Mouse (Mus musculus): ENCODE results near the gene Otop2. TPM values are rescaled to one million over a fixed set of nuclear protein-coding genes. Genes with fewer than 3 reads are reported as not detected.

The Otop2 gene
- polyA plus RNA-seq, 1 experiment from 2014 or later: not detected

DNA sequence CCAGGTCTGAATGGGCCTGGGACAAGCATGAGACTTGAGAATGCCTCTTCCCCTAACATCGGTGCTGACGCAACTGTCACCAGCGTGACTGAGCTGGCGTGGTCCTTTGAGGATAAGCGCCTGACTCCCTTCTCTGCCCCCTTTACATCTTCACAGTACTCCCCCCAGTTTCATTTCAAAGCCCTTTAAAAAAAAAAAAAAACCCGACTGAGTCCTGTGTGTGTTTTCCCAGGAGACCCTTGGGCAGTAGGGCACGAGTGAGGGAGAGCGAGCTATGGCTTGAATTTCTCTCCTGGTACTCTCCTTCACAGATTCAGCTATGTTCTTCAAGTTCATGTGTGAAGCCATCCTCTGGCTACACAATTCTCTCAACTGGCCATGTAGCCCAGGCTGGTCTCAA, 8.8 kb upstream of the Otop2 start:
- peaks cover 12% of the 10 kb centered on the region for H3K27me3 ChIP-seq (ENCODE audit: control insufficient read depth, insufficient read depth, low read length)
- no peak overlapping the region for H3K4me2 ChIP-seq (ENCODE audit: low read length)
- no peak overlapping the region for H3K4me3 ChIP-seq (ENCODE audit: control insufficient read depth in 1 of 2, insufficient read depth in 1 of 2, low read depth in 1 of 2, low read length in 2 of 2)
- no peak overlapping the region for H3K9ac ChIP-seq (ENCODE audit: low read length)
- no peak for ATAC-seq (ENCODE audit: insufficient number of reproducible peaks, insufficient read depth, low FRiP score, low read depth)
- no peaks in the 10 kb centered on the region for H3K36me3 ChIP-seq (ENCODE audit: control insufficient read depth, insufficient read depth, low read length)
- 48% methylated on average over 8 of the region's 8 CpGs for WGBS
- H3K9me3 ChIP-seq (ENCODE audit: control insufficient read depth, low read length): no peaks in the 10 kb centered on the region
- H3K27ac ChIP-seq (replicated peaks in 1 of 2; ENCODE audit: control insufficient read depth in 1 of 2, insufficient read depth in 1 of 2, low read depth in 2 of 2, low read length in 2 of 2): no peak overlapping the region
- peaks cover 2 to 3% of the 10 kb centered on the region in 2 experiments; a peak in 1 of 4 replicates for H3K4me1 ChIP-seq (ENCODE audit: control insufficient read depth in 2 of 2, insufficient read depth in 2 of 2, low read length in 2 of 2)

DNA sequence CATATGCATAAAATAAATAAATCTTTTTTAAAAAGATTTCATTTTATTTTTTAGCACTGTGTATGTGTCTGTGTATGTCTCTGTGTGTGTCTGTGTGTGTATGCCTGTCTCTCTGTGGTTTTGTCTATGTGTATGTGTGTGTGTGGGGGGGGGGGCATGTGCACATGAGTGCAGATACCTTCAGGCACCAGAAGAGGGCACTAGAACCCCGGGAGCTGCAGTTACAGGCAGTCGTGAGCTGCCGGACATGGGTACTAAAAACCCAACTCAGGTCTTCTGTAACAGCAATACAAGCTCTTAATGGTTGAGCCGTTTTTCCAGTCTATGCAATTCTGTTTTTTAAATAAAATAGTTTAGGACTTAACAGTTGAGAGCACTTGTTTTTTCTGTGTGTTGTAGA, 6.2 kb upstream of the Otop2 start:
- 79% methylated on average over 4 of the region's 4 CpGs for WGBS
- Histone ChIP-seq H3K4me3 (ENCODE audit: control insufficient read depth in 1 of 2, insufficient read depth in 1 of 2, low read depth in 1 of 2, low read length in 2 of 2) (no peak overlapping the region), H3K27ac (replicated peaks in 1 of 2; ENCODE audit: control insufficient read depth in 1 of 2, insufficient read depth in 1 of 2, low read depth in 2 of 2, low read length in 2 of 2) (no peak overlapping the region), H3K27me3 (ENCODE audit: control insufficient read depth, insufficient read depth, low read length) (peaks cover 12% of the 10 kb centered on the region), H3K9ac (ENCODE audit: low read length) (no peak overlapping the region), H3K4me1 (ENCODE audit: control insufficient read depth in 2 of 2, insufficient read depth in 2 of 2, low read length in 2 of 2) (peaks cover 2 to 3% of the 10 kb centered on the region in 2 experiments; a peak in 1 of 4 replicates), H3K36me3 (ENCODE audit: control insufficient read depth, insufficient read depth, low read length) (no peaks in the 10 kb centered on the region), H3K9me3 (ENCODE audit: control insufficient read depth, low read length) (no peaks in the 10 kb centered on the region), H3K4me2 (ENCODE audit: low read length) (no peak overlapping the region)
- no peak for ATAC-seq (ENCODE audit: insufficient number of reproducible peaks, insufficient read depth, low FRiP score, low read depth)

DNA sequence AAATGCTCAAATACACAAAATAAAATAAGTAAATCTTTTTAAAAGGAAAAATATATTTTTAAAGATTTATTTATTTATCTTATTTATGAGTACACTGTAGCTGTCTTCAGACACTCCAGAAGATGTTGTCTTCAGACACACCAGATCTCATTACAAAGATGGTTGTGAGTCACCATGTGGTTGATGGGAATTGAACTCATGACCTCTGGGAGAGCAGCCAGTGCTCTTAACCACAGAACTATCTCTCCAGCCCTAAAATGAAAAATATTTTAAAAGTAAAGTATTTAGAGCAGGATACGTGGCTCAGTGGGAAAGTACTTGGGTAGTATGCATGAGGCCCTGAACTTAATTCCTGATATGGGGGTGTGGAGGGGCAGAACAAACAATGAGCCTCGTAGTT, 5.6 kb upstream of the Otop2 start:
- H3K4me2 ChIP-seq (ENCODE audit: low read length): no peak overlapping the region
- no peak for ATAC-seq (ENCODE audit: insufficient number of reproducible peaks, insufficient read depth, low FRiP score, low read depth)
- H3K27ac ChIP-seq (replicated peaks in 1 of 2; ENCODE audit: control insufficient read depth in 1 of 2, insufficient read depth in 1 of 2, low read depth in 2 of 2, low read length in 2 of 2): no peak overlapping the region
- no peaks in the 10 kb centered on the region for H3K9me3 ChIP-seq (ENCODE audit: control insufficient read depth, low read length)
- H3K4me3 ChIP-seq (ENCODE audit: control insufficient read depth in 1 of 2, insufficient read depth in 1 of 2, low read depth in 1 of 2, low read length in 2 of 2): no peak overlapping the region
- no peaks in the 10 kb centered on the region for H3K36me3 ChIP-seq (ENCODE audit: control insufficient read depth, insufficient read depth, low read length)
- no peak overlapping the region for H3K9ac ChIP-seq (ENCODE audit: low read length)
- peaks cover 12% of the 10 kb centered on the region for H3K27me3 ChIP-seq (ENCODE audit: control insufficient read depth, insufficient read depth, low read length)
- WGBS: 83% methylated on average over 2 of the region's 2 CpGs
- H3K4me1 ChIP-seq (ENCODE audit: control insufficient read depth in 2 of 2, insufficient read depth in 2 of 2, low read length in 2 of 2): peaks cover 2 to 4% of the 10 kb centered on the region in 2 experiments; a peak in 1 of 4 replicates

DNA sequence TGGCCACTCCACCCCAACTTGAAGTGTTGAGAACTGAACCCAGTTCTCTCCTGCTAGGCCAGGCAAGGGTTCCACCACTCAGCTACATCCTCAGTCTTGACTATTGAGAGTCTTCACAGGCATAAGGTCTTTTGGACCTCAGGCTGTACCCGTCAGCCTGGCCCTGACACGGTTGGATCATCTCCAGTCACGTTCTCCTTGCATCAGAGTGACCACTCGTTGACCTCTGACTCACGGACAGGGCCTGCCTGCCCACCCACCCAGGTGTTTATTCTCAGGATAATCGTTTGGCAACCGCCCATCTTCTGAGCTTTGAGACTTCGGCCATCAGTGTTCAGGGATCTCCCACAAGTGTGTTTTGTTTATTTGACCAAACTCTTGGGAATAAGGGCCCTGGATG, 3.8 kb upstream of the Otop2 start:
- 55% methylated on average over 8 of the region's 8 CpGs for WGBS
- peaks cover 5% of the 10 kb centered on the region for H3K27me3 ChIP-seq (ENCODE audit: control insufficient read depth, insufficient read depth, low read length)
- H3K4me1 ChIP-seq (ENCODE audit: control insufficient read depth in 2 of 2, insufficient read depth in 2 of 2, low read length in 2 of 2): peaks cover 0 to 2% of the 10 kb centered on the region in 2 experiments; a peak in 1 of 4 replicates
- H3K9me3 ChIP-seq (ENCODE audit: control insufficient read depth, low read length): no peaks in the 10 kb centered on the region
- H3K36me3 ChIP-seq (ENCODE audit: control insufficient read depth, insufficient read depth, low read length): no peaks in the 10 kb centered on the region
- no peak overlapping the region for H3K4me3 ChIP-seq (ENCODE audit: control insufficient read depth in 1 of 2, insufficient read depth in 1 of 2, low read depth in 1 of 2, low read length in 2 of 2)
- ATAC-seq (ENCODE audit: insufficient number of reproducible peaks, insufficient read depth, low FRiP score, low read depth): no peak
- no peak overlapping the region for H3K9ac ChIP-seq (ENCODE audit: low read length)
- no peak overlapping the region for H3K27ac ChIP-seq (replicated peaks in 1 of 2; ENCODE audit: control insufficient read depth in 1 of 2, insufficient read depth in 1 of 2, low read depth in 2 of 2, low read length in 2 of 2)
- H3K4me2 ChIP-seq (ENCODE audit: low read length): no peak overlapping the region

DNA sequence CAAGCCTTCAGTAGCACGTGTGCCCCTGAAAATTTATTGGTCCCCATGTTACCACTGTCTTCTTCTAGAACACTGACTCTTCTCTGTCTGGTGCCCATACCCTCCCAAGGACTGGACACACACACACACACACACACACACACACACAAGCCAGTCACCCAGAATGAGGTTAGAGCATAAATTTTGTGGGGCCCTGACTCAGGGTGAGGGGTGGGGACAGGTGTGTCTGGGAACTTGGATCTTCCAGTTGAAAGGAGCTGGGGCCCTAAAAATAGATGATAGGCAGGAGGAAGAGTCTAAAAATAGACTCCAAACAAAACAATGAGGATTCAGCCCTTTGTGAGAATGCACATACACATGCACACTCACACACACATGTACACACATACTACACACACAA, 1.8 kb downstream of the Otop2 start:
- H3K36me3 ChIP-seq (ENCODE audit: control insufficient read depth, insufficient read depth, low read length): no peaks in the 10 kb centered on the region
- no peaks in the 10 kb centered on the region for H3K9me3 ChIP-seq (ENCODE audit: control insufficient read depth, low read length)
- H3K4me1 ChIP-seq (ENCODE audit: control insufficient read depth in 2 of 2, insufficient read depth in 2 of 2, low read length in 2 of 2): peaks cover 6 to 13% of the 10 kb centered on the region in 2 experiments; a peak in 3 of 4 replicates
- whole genome bisulfite sequencing: 57% methylated on average over 1 of the region's 1 CpGs
- H3K27ac ChIP-seq (replicated peaks in 1 of 2; ENCODE audit: control insufficient read depth in 1 of 2, insufficient read depth in 1 of 2, low read depth in 2 of 2, low read length in 2 of 2): no peak overlapping the region
- no peak overlapping the region for H3K9ac ChIP-seq (ENCODE audit: low read length)
- H3K4me2 ChIP-seq (ENCODE audit: low read length): no peak overlapping the region
- peaks cover 12% of the 10 kb centered on the region for H3K27me3 ChIP-seq (ENCODE audit: control insufficient read depth, insufficient read depth, low read length)
- ATAC-seq (ENCODE audit: insufficient number of reproducible peaks, insufficient read depth, low FRiP score, low read depth): no peak
- H3K4me3 ChIP-seq (ENCODE audit: control insufficient read depth in 1 of 2, insufficient read depth in 1 of 2, low read depth in 1 of 2, low read length in 2 of 2): no peak overlapping the region

DNA sequence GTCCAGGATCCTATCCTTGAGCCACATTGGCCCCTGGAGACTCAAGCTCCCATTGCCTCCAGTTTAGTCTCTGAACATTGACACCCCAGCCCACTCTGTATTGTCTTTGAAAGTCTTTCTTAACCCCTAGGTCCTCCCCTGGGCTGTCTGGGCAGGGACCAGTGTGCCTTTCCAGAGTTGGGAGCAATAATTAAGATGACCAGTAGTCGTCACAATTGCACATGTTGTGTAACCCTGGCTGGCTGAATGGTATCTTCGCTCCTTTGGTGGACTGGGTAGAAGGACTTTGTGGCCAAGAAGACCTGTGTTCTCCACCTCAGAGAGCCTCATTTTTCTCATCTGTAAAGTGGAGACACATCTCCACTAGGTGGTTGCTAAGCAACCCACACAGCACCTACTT, 7.3 kb downstream of the Otop2 start:
- Histone ChIP-seq H3K27ac (replicated peaks in 1 of 2; ENCODE audit: control insufficient read depth in 1 of 2, insufficient read depth in 1 of 2, low read depth in 2 of 2, low read length in 2 of 2) (no peak overlapping the region), H3K9me3 (ENCODE audit: control insufficient read depth, low read length) (no peaks in the 10 kb centered on the region), H3K4me3 (ENCODE audit: control insufficient read depth in 1 of 2, insufficient read depth in 1 of 2, low read depth in 1 of 2, low read length in 2 of 2) (no peak overlapping the region), H3K36me3 (ENCODE audit: control insufficient read depth, insufficient read depth, low read length) (no peaks in the 10 kb centered on the region), H3K4me1 (ENCODE audit: control insufficient read depth in 2 of 2, insufficient read depth in 2 of 2, low read length in 2 of 2) (peaks cover 0 to 4% of the 10 kb centered on the region in 2 experiments; a peak in 2 of 4 replicates), H3K9ac (ENCODE audit: low read length) (no peak overlapping the region), H3K27me3 (ENCODE audit: control insufficient read depth, insufficient read depth, low read length) (peaks cover 66% of the 10 kb centered on the region), H3K4me2 (ENCODE audit: low read length) (no peak overlapping the region)
- no peak for ATAC-seq (ENCODE audit: insufficient number of reproducible peaks, insufficient read depth, low FRiP score, low read depth)
- 35% methylated on average over 2 of the region's 2 CpGs for WGBS

DNA sequence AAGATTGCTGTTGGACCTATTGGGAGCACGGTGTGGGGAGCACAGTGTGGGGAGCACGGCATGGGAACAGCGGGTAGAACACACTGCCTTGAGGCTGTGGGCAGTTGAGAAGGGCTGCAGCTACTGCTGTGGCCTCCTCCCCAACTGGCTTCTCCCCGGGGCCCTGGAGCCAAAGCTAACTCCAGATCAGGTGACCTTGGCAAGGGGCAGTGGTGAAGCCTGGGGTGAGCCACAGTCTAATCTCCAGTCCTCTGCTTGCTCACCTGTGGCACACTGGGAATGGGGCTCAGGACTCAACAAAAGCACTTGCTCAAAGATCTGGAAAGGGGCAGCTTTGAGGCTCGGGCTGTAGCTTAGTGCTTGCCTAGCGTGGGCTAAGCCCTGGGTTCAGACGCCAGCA, 10.2 kb downstream of the Otop2 start:
- 55% methylated on average over 7 of the region's 7 CpGs for WGBS
- Histone ChIP-seq H3K27ac (replicated peaks in 1 of 2; ENCODE audit: control insufficient read depth in 1 of 2, insufficient read depth in 1 of 2, low read depth in 2 of 2, low read length in 2 of 2) (no peak overlapping the region), H3K9me3 (ENCODE audit: control insufficient read depth, low read length) (no peaks in the 10 kb centered on the region), H3K4me1 (ENCODE audit: control insufficient read depth in 2 of 2, insufficient read depth in 2 of 2, low read length in 2 of 2) (no peaks in the 10 kb centered on the region; a peak in 1 of 4 replicates), H3K4me2 (ENCODE audit: low read length) (no peak overlapping the region), H3K9ac (ENCODE audit: low read length) (no peak overlapping the region), H3K27me3 (ENCODE audit: control insufficient read depth, insufficient read depth, low read length) (peaks cover 93% of the 10 kb centered on the region), H3K36me3 (ENCODE audit: control insufficient read depth, insufficient read depth, low read length) (no peaks in the 10 kb centered on the region), H3K4me3 (ENCODE audit: control insufficient read depth in 1 of 2, insufficient read depth in 1 of 2, low read depth in 1 of 2, low read length in 2 of 2) (no peak overlapping the region)
- ATAC-seq (ENCODE audit: insufficient number of reproducible peaks, insufficient read depth, low FRiP score, low read depth): no peak
